Mouse (Mus musculus): Measurements from ENCODE around the gene Epb41.

- TF ChIP-seq CTCF (IDR thresholded peaks at IDR 0.05), result no peak
- no peak for TF ChIP-seq POLR2A (IDR thresholded peaks at IDR 0.05; ENCODE audit: insufficient read depth, low read depth, low read length)
- TF ChIP-seq EP300 (IDR thresholded peaks at IDR 0.05; ENCODE audit: insufficient read depth, low read depth, low read length), result no peak
Measured at GRCm38 (mm10) chr4:132043726-132044125, 31.4 kb downstream of the Epb41 start.

All from heart, adult 2 months (tissue).